Mouse (Mus musculus) liver, adult (tissue): ENCODE measurements around the gene Tha1.

Experiments used
- GATA4 ChIP-seq: IDR thresholded peaks from 2 replicates; pipeline ENCODE4 v1.6.1; 2014; ENCODE audit warnings: mild to moderate bottlenecking, low read length; ENCODE audit not compliant: insufficient replicate concordance

Gene Tha1

DNA sequence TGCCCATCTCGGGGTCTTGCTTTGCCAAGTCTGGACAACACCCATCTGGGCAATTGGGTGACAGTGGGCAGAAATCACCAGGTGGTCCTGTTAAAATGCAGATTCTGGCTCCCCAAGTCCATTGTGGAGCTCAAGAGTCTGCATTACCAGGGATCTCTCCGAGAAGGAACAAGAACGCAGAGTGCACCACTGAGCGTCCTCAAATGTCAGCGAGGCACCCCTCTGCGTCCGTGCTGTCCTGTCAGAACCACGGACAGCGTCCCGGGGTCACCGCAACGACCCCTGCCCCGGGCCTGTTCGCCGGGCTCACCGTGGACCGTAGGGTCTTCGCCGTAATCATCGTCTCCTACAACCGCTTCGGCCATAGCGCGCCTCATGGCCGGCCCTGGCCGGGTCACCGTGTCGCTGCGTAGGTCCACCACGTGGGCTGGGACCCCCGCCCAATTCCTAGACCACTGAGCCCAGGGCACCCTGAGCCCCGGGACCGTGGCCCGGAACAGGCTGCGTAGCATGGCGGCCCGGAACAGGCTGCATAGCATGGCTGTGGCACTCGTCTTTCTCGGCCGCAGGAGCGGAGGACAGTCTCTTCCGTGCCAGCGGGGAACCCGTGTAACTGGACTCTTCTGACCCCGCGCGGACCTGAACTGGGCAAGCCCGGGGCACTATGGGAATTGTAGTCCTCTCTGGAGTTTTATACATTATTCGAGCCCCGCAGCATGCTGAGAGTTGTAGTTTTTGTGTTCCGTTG, at the start of gene Tha1:
TSS of gene Tha1 (minus strand) at position 621 of the 748 bp plus-strand sequence.
- TF ChIP-seq GATA4 = no peak

DNA sequence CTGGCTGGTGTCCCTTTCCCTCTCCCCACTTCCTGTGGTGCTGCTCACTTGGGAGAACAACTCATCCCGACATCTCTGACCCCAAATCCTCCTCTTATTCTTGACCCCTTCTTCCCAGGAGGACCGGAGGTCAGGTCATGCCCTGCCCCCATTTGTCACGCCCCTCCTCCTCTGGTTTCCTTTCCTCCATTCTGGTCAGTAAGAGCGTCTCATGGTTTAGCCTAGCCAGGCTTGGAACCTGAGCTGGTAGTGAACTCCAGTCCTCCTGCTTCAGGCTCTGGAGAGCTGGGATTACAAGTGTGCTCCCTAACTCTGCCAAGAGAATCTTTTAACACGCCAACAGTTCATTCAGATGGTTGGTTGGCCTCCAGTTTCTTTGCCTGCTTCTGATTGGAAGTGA, 45.9 kb upstream of the Tha1 start:
- TF ChIP-seq GATA4 = no peak

DNA sequence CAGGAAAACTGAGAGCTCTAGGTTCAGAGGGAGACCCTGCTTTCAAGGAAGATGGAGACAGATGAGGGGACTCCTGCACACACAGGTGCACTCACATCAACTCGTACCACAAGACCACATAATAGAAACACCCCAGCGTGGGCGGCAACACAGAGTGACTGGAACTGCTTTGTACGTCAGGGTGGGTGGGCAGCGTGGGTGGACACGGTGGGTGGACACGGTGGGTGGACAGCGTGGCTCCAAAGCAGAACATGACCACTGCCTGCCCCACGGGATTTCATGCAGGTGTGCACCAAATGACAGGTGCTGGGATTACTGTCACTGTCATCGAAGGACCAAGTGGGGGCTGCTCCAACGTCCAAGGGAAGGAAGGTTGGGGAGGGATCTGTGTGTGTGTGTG, 45.3 kb upstream of the Tha1 start:
- no peak for TF ChIP-seq GATA4

DNA sequence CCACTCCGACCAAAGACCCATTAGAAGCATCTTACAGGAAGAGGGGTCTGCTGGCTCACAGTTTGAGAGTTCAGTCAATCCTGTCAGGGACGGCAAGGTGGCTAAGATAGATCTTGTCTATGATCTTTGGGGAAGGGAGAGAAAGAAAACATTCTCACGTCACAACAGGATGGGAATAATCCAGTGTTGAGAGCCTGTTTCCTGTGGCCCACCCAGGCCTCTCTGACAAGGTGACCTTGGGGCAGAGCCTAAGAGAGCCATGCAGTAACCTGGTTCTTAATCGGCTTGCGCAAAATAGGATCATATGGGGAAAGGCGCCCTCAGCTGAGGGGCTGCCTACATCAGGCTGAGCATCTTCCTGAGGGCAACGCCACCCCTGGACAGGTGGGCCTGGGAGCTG, 42.6 kb upstream of the Tha1 start:
- TF ChIP-seq GATA4 = no peak

DNA sequence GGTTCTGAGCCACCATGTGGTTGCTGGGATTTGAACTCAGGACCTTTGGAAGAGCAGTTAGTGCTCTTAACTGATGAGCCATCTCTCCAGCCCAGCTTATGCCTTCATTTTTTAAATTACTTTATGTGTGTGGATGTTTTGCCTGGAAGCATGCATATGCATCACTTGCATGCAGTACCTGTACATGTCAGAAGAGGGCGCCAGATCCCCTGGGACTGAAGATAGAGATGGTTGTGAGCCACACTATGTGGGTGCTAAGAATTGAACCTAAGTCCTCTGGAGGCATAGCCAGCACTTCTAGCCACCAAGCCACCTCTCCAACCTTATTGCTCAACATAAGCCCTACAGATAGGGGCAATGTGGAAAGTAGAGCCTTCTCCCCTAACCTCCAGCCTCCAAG, 42.1 kb upstream of the Tha1 start:
- TF ChIP-seq GATA4 = no peak

DNA sequence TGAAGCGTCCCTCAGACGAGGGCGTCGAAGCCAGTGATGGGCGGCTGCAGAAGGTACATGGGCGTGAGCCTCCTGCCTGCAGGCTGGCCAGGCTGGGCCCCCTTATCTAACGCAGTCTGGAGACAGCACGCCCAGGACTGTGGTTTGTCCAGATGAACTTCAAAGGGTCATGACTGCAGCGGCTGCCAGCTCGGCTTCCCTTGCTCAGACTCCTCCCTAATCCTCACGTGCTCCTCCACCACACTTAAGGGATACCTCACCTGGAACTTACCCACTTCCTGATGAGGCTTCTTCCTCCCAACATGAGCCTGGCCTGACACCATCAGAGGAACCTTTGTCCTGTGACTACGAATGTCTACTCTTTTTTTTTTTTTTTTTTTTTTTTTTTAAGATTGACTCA, 41.2 kb upstream of the Tha1 start:
- no peak for TF ChIP-seq GATA4

DNA sequence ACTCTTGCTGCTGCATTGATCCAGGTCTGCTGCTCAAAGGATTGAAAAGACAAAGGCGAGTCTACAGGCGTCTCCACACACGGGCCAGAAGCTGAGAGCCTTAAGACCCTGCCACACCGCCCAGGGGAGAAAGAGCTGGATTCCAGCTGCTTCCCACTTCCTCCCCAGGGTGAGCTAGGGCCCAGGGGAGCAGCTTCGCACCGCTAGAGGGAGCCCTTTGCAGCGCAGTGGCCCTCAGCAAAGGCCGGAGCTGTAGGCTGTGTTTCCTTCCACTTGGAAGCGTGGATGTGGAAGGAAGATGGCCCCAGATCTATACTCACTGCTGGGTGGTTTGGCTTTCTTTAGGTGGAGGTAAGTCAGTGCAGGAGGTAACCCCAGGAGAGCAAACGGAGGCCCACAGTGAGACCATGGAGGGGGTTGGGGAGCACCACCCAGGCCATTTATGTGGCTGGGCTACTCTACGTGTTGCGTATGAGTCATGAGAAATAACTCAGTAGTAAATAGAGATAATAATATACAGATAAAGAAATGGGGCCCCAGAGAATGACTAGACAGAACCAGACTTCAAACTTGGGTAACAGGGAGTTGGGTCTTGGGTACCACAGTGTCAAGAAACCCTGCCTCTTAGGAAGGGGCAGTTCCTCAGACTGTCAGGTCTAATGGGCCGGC, 39.5 kb upstream of the Tha1 start:
- TF ChIP-seq GATA4 = no peak

DNA sequence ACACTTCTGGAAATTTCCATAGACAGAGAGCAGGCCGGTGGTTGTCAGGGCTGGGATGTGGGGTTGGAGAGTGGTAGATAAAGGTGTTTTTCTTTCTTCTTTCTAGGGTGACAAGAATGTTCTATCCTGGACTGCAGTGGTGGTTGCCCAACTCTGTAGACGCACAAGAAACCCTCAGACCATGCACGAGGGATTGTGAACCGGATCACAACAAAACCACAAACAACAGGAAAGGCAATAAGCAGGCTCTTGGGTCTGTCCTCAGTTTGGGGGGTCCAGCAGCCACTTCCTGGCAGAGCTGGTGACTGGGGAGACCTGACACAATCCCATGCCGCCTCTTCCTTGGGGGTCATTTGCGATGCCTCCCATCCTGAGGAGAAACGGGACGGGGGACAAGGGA, 36.1 kb upstream of the Tha1 start:
- no peak for TF ChIP-seq GATA4

DNA sequence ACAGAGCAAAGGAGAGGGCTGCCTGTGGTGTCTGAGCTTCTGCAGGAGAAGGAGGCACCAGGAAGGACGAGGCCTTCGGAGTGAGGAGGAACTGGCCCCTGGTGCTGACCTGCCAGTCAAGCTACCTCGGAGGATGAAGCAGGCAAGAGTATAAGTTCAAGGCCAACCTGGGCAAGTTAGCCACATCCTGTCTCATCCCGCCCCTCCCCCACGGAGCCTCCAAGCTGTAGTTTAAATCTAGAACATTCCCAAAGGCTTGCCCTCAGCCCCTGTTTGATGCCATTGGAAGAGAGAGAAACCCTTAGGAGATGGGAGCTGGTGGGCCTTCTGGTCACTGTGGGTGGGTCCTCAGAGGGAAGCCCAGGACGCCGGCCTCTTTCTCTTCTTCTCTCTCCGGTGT, 31.2 kb upstream of the Tha1 start:
- no peak for TF ChIP-seq GATA4

DNA sequence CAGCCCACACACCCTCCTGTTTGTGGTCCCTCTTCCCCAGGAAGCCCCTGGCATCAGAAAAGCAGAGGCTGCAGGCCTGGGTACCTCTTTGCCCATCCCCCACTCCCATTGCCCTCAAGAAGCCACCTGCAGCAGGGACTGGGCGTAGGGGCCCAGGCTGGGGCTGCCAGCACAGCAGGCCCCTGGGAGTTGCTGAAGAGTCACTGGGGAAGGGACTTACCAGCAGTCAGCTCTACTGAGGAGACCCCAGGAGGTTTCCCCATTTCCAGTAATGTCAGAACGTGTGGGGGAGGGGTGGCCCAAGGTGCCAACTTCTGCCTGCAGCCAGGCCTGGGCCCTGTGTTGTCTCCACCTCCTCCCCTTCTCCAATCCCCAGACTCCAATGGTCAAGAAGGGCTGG, 29.0 kb upstream of the Tha1 start:
- no peak for TF ChIP-seq GATA4

DNA sequence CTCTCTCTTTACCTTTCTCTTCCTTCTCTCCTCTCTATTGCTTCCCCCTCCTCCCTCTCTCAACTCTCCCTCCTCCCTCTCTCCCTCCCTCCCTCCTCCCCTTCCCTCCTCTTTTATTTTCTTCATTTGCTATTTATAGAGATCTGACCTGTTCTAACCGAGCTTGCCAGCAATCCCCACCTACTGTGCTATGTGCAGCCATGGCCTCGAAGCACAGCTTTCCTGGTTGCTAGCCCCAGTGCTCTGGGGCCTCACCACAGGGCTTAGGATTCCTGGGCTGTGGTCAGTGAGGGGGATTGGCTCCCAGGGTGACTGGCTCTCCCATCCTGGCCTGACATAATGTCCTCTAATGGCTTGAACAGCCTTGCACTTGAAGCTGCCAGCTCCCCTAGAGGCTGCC, 23.3 kb upstream of the Tha1 start:
- TF ChIP-seq GATA4 = no peak

DNA sequence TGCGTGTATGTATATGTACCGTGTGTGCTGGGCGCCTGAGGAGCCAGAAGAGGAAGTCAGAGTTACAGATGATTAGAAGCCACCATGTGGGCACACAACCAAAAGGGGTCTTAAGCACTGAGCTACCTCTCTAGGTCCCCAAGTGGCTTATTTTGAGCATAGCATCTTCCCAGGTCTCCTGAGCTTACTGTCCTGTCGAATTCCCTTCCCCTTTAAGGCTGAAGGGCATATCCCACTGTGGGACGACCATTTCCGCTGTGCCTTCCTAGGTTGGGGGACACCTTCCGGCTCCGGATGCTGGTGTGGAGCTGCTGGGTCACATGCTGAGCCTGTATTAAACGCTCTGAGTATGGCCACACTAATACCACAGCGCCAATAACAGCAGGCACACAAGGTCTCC, 21.4 kb upstream of the Tha1 start:
- no peak for TF ChIP-seq GATA4

DNA sequence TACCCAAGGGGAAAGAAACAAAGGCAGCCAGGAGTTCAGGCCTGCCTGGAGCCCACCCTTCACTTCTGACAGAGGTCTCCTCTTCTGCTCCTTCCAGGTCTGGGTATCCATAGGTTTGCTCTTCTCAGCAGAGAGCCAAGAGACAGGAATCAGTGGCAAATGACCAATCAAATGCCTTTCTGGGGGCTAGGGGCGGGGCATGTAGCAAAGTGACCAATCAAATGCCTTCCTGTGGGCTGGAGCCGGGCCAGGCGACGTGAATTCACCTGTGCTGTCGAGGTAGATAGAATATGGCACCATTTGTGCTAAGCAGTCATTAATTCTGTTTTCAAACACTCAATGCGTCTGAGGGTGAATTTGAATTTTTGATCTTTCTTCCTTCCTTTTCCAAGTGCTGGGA, 18.9 kb upstream of the Tha1 start:
- no peak for TF ChIP-seq GATA4

DNA sequence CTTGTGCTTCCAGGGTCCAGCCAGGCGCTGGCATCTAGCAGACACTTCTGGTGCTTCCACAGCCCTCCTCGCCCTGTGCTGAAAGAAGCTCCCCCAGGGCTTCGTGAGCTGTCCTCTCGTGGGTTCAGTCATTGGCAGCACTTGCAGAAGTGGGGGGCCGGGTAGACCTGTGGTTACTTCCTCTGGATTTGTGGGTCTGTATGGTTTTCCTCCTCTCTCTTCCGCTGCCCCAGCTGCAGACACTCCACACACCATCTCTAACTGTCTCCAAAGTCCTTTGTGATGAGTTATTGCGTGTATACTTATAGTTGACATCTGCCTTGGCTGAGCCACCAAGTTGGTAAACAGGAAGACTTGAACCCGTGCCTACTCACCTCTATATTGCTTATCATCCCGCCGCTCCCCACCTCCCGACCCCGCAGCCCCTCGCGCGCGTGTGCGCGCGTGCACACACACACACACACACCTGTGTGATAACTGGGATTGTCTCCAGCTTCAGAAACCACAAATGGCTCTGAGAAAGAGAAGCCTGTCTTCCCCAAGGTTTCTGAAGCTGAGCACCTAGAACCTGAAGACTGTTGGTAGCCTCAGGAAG, 18.4 kb upstream of the Tha1 start:
- no peak for TF ChIP-seq GATA4

DNA sequence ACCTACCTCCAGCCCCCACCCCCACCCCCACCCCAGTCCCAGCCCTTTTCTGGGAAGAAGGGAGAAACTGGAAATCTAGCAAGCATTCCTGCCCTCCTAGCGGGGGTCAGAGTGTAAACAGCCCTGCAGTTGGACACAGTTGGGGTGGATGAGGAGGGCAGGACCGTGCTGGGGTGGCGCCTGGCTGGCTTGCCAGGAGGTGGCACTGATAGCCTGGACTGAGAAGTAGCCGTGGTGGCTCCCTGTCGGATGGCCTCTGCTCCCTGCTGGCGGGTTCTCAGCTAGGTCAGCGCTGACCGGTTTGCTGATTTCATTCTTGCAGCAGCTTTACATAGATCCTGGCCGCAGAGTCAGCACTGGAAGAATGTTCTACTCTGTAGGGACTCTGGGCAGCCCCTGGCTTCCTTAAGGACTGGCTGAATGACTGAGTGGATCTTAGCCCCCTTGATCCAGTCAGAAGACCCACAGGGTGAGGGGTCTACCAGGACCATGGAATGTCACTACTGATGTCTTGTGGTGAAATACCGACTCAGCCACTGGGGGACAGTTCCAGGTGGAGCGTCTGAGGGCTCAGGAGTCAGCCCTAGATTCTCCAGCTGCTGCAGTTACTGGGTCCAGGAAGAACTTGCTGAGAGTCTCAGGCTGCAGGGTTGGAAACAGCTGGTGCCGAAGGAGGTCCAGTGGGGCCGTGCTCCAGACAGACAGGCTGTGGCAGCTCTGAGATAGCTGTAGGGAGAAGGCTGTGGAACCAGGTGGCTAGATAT, 17.4 kb upstream of the Tha1 start:
- TF ChIP-seq GATA4 = peak; percentile 71; the same call in 1 of the 2 replicates

DNA sequence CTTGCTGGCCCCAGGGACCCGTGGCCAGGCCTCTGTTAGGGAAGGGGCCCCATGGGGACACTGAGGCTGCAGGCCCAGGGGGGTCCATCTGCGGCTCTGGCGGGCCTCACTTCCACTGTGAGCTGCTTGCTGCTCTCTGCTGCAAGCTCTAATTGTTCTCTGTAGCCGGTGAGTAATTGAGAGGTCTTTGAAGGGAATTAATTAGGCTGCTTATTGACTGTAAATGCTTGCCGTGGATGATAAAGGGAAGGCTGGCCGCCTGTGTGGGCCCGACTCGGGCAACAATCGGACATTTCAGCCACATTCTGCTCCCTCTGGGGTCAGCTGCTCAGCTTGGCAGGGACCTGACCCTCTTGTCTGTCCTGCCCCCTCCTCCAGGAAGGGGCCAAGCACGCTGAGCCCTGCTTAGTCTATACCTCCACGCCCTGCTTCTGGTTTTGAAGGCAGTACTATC, 16.6 kb upstream of the Tha1 start:
- TF ChIP-seq GATA4 = no peak
